Mouse (Mus musculus): Measurements from ENCODE around the gene Rrp12.
A peak's percentile ranks its signal among the peaks of the same experiment; 100 is the strongest.
"Not testable (repeated sequence)": the region's sequence is repeated elsewhere in the genome, so short reads cannot be mapped to it uniquely, and the experiment has no call there.

Gene Rrp12

DNA sequence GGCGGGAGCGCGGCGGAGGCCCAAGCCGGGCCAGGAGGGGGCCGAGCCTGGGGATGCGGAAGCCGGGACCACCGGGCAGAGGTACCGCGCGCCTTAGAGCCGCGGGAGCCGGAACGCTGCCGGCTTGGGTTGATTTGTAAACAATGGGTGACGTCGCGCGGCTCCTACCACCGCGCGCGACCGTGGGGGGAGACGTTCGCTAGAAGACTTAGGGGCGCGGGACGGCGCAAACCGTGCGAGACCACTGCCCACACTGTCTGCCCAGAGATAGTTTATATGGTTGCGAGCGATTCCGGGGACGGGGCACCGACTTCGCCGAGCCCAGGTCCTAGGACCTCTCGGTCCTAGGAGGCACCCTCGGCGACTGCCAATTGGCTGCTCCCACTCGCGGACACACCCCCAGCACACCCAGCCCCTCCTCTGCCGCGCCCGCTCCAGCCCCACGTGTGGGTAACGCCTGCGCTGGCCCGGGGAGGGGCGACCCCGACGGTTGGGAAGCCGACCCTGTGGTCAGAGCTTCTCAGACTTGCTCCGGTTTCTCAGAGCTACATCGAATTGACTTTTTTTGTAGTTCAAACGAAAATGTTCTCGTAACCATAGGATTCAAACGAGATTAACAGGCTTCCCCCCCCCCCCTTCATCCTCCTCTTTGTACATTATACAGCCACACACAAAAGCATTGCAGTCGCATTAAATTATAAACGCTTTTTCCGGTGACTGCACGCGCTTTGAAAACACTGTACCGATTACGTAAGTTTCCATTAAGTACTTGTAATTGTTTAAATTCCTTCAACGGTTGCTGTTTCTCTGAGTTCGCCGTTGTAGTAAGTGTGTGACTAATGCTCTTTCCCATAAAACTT, 47.8 kb downstream of the Rrp12 start, which contains the start of gene Frat2:
Gene Frat2, minus strand, starts transcription at position 141 of the 860 bp plus-strand sequence.
- DNase-seq (ENCODE audit: low read depth, low spot score): peak; percentile 92

- DNase-seq (ENCODE audit: low read depth, low spot score): not testable (repeated sequence)
Observed at GRCm38 (mm10) chr19:41847614-41847991, 48.4 kb downstream of the Rrp12 start.

GRCm38 (mm10) chr19:41847091-41847581, 48.8 kb downstream of the Rrp12 start:
- DNase-seq (ENCODE audit: low read depth, low spot score): no peak

DNA sequence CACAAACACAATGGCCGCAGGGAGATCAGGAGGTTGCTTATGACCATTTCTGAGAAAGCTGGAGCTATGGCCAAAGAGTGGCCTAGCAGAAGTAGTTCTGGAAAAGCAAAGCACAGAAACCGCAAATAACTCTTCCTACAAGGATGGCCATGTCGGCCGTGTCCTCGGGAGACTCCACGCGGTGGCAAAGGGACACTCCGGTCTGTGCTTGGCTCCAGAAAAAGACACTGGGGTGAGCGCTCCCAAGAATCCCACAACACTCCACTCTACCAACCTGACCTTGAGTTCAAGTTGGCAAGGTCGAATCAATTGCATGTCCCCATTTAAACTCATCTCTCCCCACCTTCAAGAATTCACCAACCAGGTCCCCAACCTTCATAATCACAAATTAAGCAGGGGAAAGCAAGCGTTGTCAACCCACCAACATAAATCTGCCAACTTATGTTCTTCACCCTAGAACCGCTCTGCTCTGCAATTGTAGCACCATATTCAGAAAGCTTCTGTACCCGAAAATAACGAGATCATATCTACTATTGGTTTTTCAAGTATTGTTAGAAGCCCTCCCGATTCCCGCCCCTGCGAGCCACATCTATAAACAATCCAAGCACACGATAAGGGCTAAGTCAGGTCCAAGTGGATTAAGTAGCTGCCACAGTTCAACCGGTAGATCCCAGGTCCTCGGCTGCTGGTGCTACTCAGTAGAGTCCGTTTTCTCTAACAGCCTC, 49.4 kb downstream of the Rrp12 start:
- DNase-seq (ENCODE audit: low read depth, low spot score): no peak

GRCm38 (mm10) chr19:41844345-41844744, 51.6 kb downstream of the Rrp12 start:
- peak; percentile 41 for DNase-seq (ENCODE audit: low read depth, low spot score)

- no peak for DNase-seq (ENCODE audit: low read depth, low spot score)
Observed at GRCm38 (mm10) chr19:41842706-41843105, 53.3 kb downstream of the Rrp12 start.

- no peak for DNase-seq (ENCODE audit: low read depth, low spot score)
Observed at GRCm38 (mm10) chr19:41842196-41842595, 53.8 kb downstream of the Rrp12 start.

GRCm38 (mm10) chr19:41841105-41841750, 54.7 kb downstream of the Rrp12 start:
- no peak for DNase-seq (ENCODE audit: low read depth, low spot score)

DNA sequence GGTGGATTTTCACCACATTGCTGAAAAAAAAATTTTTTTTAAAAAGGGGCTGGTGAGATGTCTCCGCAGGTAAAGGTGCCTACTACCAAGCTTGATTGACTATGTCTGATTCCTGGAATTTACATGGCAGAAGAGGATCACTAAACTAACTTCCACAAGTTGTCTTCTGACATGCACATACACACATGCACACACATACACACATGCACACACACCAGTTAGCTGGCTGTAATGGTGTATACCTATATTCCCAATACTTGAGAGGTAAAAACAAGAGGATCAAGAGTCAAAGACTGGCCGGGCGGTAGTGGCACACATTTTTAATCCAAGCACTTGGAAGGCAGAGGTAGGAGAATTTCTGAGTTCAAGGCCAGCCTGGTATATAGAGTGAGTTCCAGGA, 56.3 kb downstream of the Rrp12 start:
- DNase-seq (ENCODE audit: low read depth, low spot score): no peak

- DNase-seq (ENCODE audit: low read depth, low spot score): no peak
Observed at GRCm38 (mm10) chr19:41838808-41839207, 57.2 kb downstream of the Rrp12 start.

- DNase-seq (ENCODE audit: low read depth, low spot score): no peak
Observed at GRCm38 (mm10) chr19:41837917-41838261, 58.1 kb downstream of the Rrp12 start.

GRCm38 (mm10) chr19:41837194-41837916, 58.6 kb downstream of the Rrp12 start:
- no peak for DNase-seq (ENCODE audit: low read depth, low spot score)

GRCm38 (mm10) chr19:41836719-41837118, 59.3 kb downstream of the Rrp12 start:
- DNase-seq (ENCODE audit: low read depth, low spot score): no peak

DNA sequence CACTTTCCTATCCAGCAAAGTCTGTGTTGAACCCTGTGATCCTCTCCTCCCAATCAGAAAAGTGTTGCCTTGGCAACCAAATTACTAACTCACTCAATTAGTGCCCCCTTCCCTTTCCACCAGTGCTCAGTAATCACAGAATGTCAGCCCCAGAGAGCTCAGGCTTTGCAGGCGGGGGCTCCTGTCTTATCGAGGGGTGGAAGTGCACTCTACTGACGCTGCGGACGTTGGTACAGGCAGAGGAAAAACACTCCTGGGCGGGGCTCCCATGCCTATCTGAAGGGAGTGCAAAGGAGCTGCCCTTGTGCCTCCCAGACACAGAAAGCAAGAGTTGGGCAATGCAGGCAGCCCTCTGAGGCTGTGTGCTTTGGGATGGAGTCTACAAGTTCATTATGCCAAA, 60.2 kb downstream of the Rrp12 start:
- no peak for DNase-seq (ENCODE audit: low read depth, low spot score)

GRCm38 (mm10) chr19:41835407-41835806, 60.6 kb downstream of the Rrp12 start:
- DNase-seq (ENCODE audit: low read depth, low spot score): no peak

GRCm38 (mm10) chr19:41832501-41833201, 63.3 kb downstream of the Rrp12 start:
- no peak for DNase-seq (ENCODE audit: low read depth, low spot score)

- peak; percentile 83 for DNase-seq (ENCODE audit: low read depth, low spot score)
Observed at GRCm38 (mm10) chr19:41831718-41832391, 64.1 kb downstream of the Rrp12 start.

GRCm38 (mm10) chr19:41831101-41831570, 64.8 kb downstream of the Rrp12 start:
- peak; percentile 60 for DNase-seq (ENCODE audit: low read depth, low spot score)

- peak; percentile 50 for DNase-seq (ENCODE audit: low read depth, low spot score)
Observed at GRCm38 (mm10) chr19:41830106-41831031, 65.6 kb downstream of the Rrp12 start.
